Mouse (Mus musculus): ENCODE data around the gene Acot1. TPM values are rescaled to one million over a fixed set of nuclear protein-coding genes. Genes with fewer than 3 reads are reported as not detected.

Acot1 gene
- total and polyA plus RNA-seq, 3 experiments, result 1.5 to 12.7 TPM; not detected in 1

DNA sequence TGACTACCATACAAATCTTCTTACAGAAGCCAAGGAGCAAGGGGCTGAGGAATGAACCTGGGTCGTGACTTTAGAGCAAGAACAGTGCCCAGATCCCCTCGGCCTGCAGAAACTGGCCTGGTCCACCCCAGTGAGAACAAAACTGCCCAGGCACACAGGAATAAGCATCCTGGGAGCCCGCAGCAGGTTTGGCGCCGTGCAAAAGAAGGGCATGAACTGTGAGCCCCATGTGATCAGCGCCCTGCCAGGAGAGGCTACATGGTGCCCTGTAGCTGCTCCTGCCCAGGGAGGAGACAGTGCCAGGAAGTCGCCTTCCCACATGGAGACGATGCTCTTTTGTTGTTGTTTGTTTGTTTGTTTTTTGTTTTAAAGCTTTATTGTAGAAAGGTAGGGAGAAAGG, 55.3 kb downstream of the Acot1 start:
- Histone ChIP-seq H3K4me3 (ENCODE audit: control insufficient read depth in 1 of 2, insufficient read depth in 1 of 2, low read depth in 2 of 2, low read length in 2 of 2) (no peak overlapping the region), H3K27me3 (ENCODE audit: control insufficient read depth in 1 of 2, insufficient read depth in 2 of 2, low read length in 2 of 2) (no peaks in the 10 kb centered on the region), H3K9ac (ENCODE audit: control insufficient read depth, low read depth, low read length, poor library complexity, severe bottlenecking) (no peak overlapping the region), H3K4me1 (ENCODE audit: control insufficient read depth in 1 of 2, insufficient read depth in 2 of 2, low read length in 2 of 2) (no peaks in the 10 kb centered on the region), H3K27ac (ENCODE audit: control insufficient read depth, low read depth, low read length) (no peak overlapping the region), H3K79me2 (ENCODE audit: control insufficient read depth, insufficient read depth, low read length, poor library complexity) (no peaks in the 10 kb centered on the region), H3K36me3 (ENCODE audit: control insufficient read depth in 1 of 2, insufficient read depth in 2 of 2, low read length in 2 of 2) (no peaks in the 10 kb centered on the region), H3K9me3 (replicated peaks; ENCODE audit: insufficient read depth, low read length) (no peaks in the 10 kb centered on the region)
- TF ChIP-seq USF1 (IDR thresholded peaks at IDR 0.05; ENCODE audit: low read depth, low read length) (no peak), EP300 (IDR thresholded peaks at IDR 0.05; ENCODE audit: low read depth in 1 of 2, low read length in 2 of 2) (no peak), MYC (IDR thresholded peaks at IDR 0.05; ENCODE audit: low read depth, low read length) (no peak), ELF1 (IDR thresholded peaks at IDR 0.05; ENCODE audit: low read depth, low read length) (no peak), MAX (IDR thresholded peaks at IDR 0.05; ENCODE audit: low read length) (no peak), POLR2AphosphoS2 (IDR thresholded peaks at IDR 0.05; ENCODE audit: low read length) (no peak), ETS1 (IDR thresholded peaks at IDR 0.05; ENCODE audit: low read depth, low read length) (no peak)
- DNase-seq (ENCODE audit: low read depth, low spot score), result no peak

DNA sequence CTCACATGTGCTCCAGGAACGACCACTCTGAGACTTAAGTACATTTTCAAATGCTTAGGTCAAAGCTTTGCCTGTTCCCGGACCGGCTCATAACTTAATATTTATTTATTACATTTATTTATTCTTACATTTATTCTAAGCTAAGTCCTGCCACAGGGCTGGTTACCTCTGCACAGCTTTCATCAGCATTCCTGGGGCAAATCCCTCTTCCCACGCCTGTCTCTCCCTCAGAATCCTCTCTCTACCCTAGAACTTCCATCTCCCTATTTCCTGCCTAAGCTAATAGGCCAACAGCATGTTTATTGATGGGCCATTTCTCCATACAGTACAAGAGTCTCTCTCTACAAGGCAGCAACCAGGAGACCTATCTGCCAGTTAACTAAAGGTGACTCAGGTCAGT, 58.5 kb downstream of the Acot1 start:
- Histone ChIP-seq H3K9me3 (replicated peaks; ENCODE audit: insufficient read depth, low read length) (no peaks in the 10 kb centered on the region), H3K27me3 (ENCODE audit: control insufficient read depth in 1 of 2, insufficient read depth in 2 of 2, low read length in 2 of 2) (peaks cover 0 to 1% of the 10 kb centered on the region in 2 experiments; a peak in 2 of 4 replicates), H3K4me1 (ENCODE audit: control insufficient read depth in 1 of 2, insufficient read depth in 2 of 2, low read length in 2 of 2) (no peaks in the 10 kb centered on the region), H3K9ac (ENCODE audit: control insufficient read depth, low read depth, low read length, poor library complexity, severe bottlenecking) (no peak overlapping the region), H3K79me2 (ENCODE audit: control insufficient read depth, insufficient read depth, low read length, poor library complexity) (no peaks in the 10 kb centered on the region), H3K36me3 (ENCODE audit: control insufficient read depth in 1 of 2, insufficient read depth in 2 of 2, low read length in 2 of 2) (no peaks in the 10 kb centered on the region), H3K4me3 (ENCODE audit: control insufficient read depth in 1 of 2, insufficient read depth in 1 of 2, low read depth in 2 of 2, low read length in 2 of 2) (no peak overlapping the region), H3K27ac (ENCODE audit: control insufficient read depth, low read depth, low read length) (no peak overlapping the region)
- no peak for TF ChIP-seq RAD21 (IDR thresholded peaks at IDR 0.05; ENCODE audit: low read depth, low read length)
- no peak for TF ChIP-seq HCFC1 (IDR thresholded peaks at IDR 0.05; ENCODE audit: low read depth, low read length)
- no peak for TF ChIP-seq ETS1 (IDR thresholded peaks at IDR 0.05; ENCODE audit: low read depth, low read length)
- no peak for TF ChIP-seq UBTF (IDR thresholded peaks at IDR 0.05; ENCODE audit: borderline replicate concordance, insufficient read depth, low read depth, low read length)
- no peak for TF ChIP-seq ELF1 (IDR thresholded peaks at IDR 0.05; ENCODE audit: low read depth, low read length)
- no peak for TF ChIP-seq CHD1 (IDR thresholded peaks at IDR 0.05; ENCODE audit: low read depth, low read length)
- no peak for TF ChIP-seq MAX (IDR thresholded peaks at IDR 0.05; ENCODE audit: low read length)
- no peak for TF ChIP-seq ZC3H11A (IDR thresholded peaks at IDR 0.05; ENCODE audit: low read depth, low read length)
- TF ChIP-seq MAZ (IDR thresholded peaks at IDR 0.05; ENCODE audit: low read depth, low read length), result no peak
- TF ChIP-seq KAT2A (conservative IDR thresholded peaks at IDR 0.05; ENCODE audit: low read depth, low read length), result no peak
- DNase-seq (ENCODE audit: low read depth, low spot score), result no peak

Other genes starting within 250 kb of the Acot1 start
- 0.04 and 0.07 TPM in 2 replicates for gene Papln, start 245.9 kb upstream of the Acot1 start, total RNA-seq (2012; rRNA removed)
- gene Papln, start 245.9 kb upstream of the Acot1 start, polyA plus RNA-seq (2012; ENCODE audit: insufficient read depth in 1 of 2, insufficient read length in 2 of 2, low read depth in 1 of 2, low replicate concordance in 2 of 2, missing spikeins in 1 of 2), result under 1 TPM in 1 of 2 experiments, not detected in 1; 0.07 TPM
- 8.4 and 10.6 TPM in 2 replicates for gene Numb, start 87.6 kb upstream of the Acot1 start, total RNA-seq (2012; rRNA removed)
- 10 to 100 TPM in 1 of 2 experiments, not detected in 1; 14.6 TPM for gene Numb, start 87.6 kb upstream of the Acot1 start, polyA plus RNA-seq (2012; ENCODE audit: insufficient read depth in 1 of 2, insufficient read length in 2 of 2, low read depth in 1 of 2, low replicate concordance in 2 of 2, missing spikeins in 1 of 2)
- gene Riox1, start 58.9 kb upstream of the Acot1 start, total RNA-seq (2012; rRNA removed), result 43.4 and 46.6 TPM in 2 replicates
- 10 to 100 TPM in 1 of 2 experiments, not detected in 1; 47.1 TPM for gene Riox1, start 58.9 kb upstream of the Acot1 start, polyA plus RNA-seq (2012; ENCODE audit: insufficient read depth in 1 of 2, insufficient read length in 2 of 2, low read depth in 1 of 2, low replicate concordance in 2 of 2, missing spikeins in 1 of 2)
- gene Heatr4, start 24.6 kb upstream of the Acot1 start, total RNA-seq (2012; rRNA removed), result not detected in 2 replicates
- under 1 TPM in 1 of 2 experiments, not detected in 1; 0.03 TPM for gene Heatr4, start 24.6 kb upstream of the Acot1 start, polyA plus RNA-seq (2012; ENCODE audit: insufficient read depth in 1 of 2, insufficient read length in 2 of 2, low read depth in 1 of 2, low replicate concordance in 2 of 2, missing spikeins in 1 of 2)
- 9.8 and 14.6 TPM in 2 replicates for gene Acot2, start 21.6 kb upstream of the Acot1 start, total RNA-seq (2012; rRNA removed)
- 10 to 100 TPM in 1 of 2 experiments, not detected in 1; 13.0 TPM for gene Acot2, start 21.6 kb upstream of the Acot1 start, polyA plus RNA-seq (2012; ENCODE audit: insufficient read depth in 1 of 2, insufficient read length in 2 of 2, low read depth in 1 of 2, low replicate concordance in 2 of 2, missing spikeins in 1 of 2)
- gene Acot4, start 28.9 kb downstream of the Acot1 start, total RNA-seq (2012; rRNA removed), result 0.08 TPM in 1 of 2 replicates, not detected in the other
- gene Acot4, start 28.9 kb downstream of the Acot1 start, polyA plus RNA-seq (2012; ENCODE audit: insufficient read depth in 1 of 2, insufficient read length in 2 of 2, low read depth in 1 of 2, low replicate concordance in 2 of 2, missing spikeins in 1 of 2), result under 1 TPM in 1 of 2 experiments, not detected in 1; 0.08 TPM
- not detected in 2 replicates for gene Gm49366, start 29.4 kb downstream of the Acot1 start, total RNA-seq (2012; rRNA removed)
- not detected for gene Gm49366, start 29.4 kb downstream of the Acot1 start, polyA plus RNA-seq (2012; ENCODE audit: insufficient read depth in 1 of 2, insufficient read length in 2 of 2, low read depth in 1 of 2, low replicate concordance in 2 of 2, missing spikeins in 1 of 2)
- gene Acot3, start 42.7 kb downstream of the Acot1 start, total RNA-seq (2012; rRNA removed), result not detected in 2 replicates
- gene Acot3, start 42.7 kb downstream of the Acot1 start, polyA plus RNA-seq (2012; ENCODE audit: insufficient read depth in 1 of 2, insufficient read length in 2 of 2, low read depth in 1 of 2, low replicate concordance in 2 of 2, missing spikeins in 1 of 2), result not detected
- not detected in 2 replicates for gene Acot5, start 59.8 kb downstream of the Acot1 start, total RNA-seq (2012; rRNA removed)
- not detected for gene Acot5, start 59.8 kb downstream of the Acot1 start, polyA plus RNA-seq (2012; ENCODE audit: insufficient read depth in 1 of 2, insufficient read length in 2 of 2, low read depth in 1 of 2, low replicate concordance in 2 of 2, missing spikeins in 1 of 2)
- gene Acot6, start 91.2 kb downstream of the Acot1 start, total RNA-seq (2012; rRNA removed), result 2.7 and 3.2 TPM in 2 replicates
- gene Acot6, start 91.2 kb downstream of the Acot1 start, polyA plus RNA-seq (2012; ENCODE audit: insufficient read depth in 1 of 2, insufficient read length in 2 of 2, low read depth in 1 of 2, low replicate concordance in 2 of 2, missing spikeins in 1 of 2), result 1 to 10 TPM in 1 of 2 experiments, not detected in 1; 3.3 TPM
- gene Dnal1, start 104.9 kb downstream of the Acot1 start, total RNA-seq (2012; rRNA removed), result 0.98 and 1.3 TPM in 2 replicates
- 1 to 10 TPM in 1 of 2 experiments, not detected in 1; 1.7 TPM for gene Dnal1, start 104.9 kb downstream of the Acot1 start, polyA plus RNA-seq (2012; ENCODE audit: insufficient read depth in 1 of 2, insufficient read length in 2 of 2, low read depth in 1 of 2, low replicate concordance in 2 of 2, missing spikeins in 1 of 2)
- gene Pnma1, start 139.0 kb downstream of the Acot1 start, total RNA-seq (2012; rRNA removed), result 0.10 and 0.31 TPM in 2 replicates
- under 1 TPM in 1 of 2 experiments, not detected in 1; 0.46 TPM for gene Pnma1, start 139.0 kb downstream of the Acot1 start, polyA plus RNA-seq (2012; ENCODE audit: insufficient read depth in 1 of 2, insufficient read length in 2 of 2, low read depth in 1 of 2, low replicate concordance in 2 of 2, missing spikeins in 1 of 2)
- gene Elmsan1, start 209.4 kb downstream of the Acot1 start, total RNA-seq (2012; rRNA removed), result 7.7 TPM in 2 replicates
- gene Elmsan1, start 209.4 kb downstream of the Acot1 start, polyA plus RNA-seq (2012; ENCODE audit: insufficient read depth in 1 of 2, insufficient read length in 2 of 2, low read depth in 1 of 2, low replicate concordance in 2 of 2, missing spikeins in 1 of 2), result 10 to 100 TPM in 1 of 2 experiments, not detected in 1; 25.3 TPM

Data from MEL (cell line).